Mouse (Mus musculus) testis, adult 2 months (tissue): ENCODE measurements around the gene 4921530L21Rik.

Source experiments
- CTCF ChIP-seq: fragments of 200-500 bp; IDR thresholded peaks from 2 replicates; pipeline ENCODE4 v1.5.1; 2012; ENCODE audit warnings: low read depth, mild to moderate bottlenecking, inconsistent platforms, low read length, moderate library complexity; ENCODE audit not compliant: control insufficient read depth, insufficient read depth, insufficient replicate concordance
- POLR2A ChIP-seq: fragments of 200-500 bp; IDR thresholded peaks from 2 replicates; pipeline ENCODE4 v1.6.1; 2012; ENCODE audit warnings: low read depth, mild to moderate bottlenecking, inconsistent platforms, low read length, moderate library complexity; ENCODE audit not compliant: control insufficient read depth

DNA sequence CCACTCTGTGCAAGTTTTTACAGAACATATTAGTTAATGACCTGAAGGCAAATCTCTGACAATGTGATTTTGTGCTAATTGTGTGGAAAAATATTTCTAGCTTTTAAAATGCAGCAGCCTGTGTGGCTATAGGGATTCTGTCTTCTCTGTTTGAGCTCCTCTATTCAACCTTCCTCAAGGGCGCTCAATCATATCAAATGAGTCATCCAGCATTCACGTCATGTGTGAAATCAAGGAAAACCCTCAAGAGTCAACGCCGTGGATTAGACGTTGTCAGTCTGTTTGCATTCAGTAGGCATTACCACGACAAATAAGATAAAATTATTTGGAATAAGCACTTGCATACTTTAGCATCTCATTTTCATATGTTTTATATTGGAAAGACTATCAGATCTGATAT lies 18.4 kb downstream of the 4921530L21Rik start:
- TF ChIP-seq CTCF = no peak
- no peak for TF ChIP-seq POLR2A
